Mouse (Mus musculus): ENCODE data around the gene Kcnj10. TPM values are rescaled to one million over a fixed set of nuclear protein-coding genes. Genes with fewer than 3 reads are reported as not detected.
A peak's percentile ranks its signal among the peaks of the same experiment; 100 is the strongest.

The Kcnj10 gene
- polyA plus RNA-seq, 1 experiment from 2014 or later, result 0.05 TPM

DNA sequence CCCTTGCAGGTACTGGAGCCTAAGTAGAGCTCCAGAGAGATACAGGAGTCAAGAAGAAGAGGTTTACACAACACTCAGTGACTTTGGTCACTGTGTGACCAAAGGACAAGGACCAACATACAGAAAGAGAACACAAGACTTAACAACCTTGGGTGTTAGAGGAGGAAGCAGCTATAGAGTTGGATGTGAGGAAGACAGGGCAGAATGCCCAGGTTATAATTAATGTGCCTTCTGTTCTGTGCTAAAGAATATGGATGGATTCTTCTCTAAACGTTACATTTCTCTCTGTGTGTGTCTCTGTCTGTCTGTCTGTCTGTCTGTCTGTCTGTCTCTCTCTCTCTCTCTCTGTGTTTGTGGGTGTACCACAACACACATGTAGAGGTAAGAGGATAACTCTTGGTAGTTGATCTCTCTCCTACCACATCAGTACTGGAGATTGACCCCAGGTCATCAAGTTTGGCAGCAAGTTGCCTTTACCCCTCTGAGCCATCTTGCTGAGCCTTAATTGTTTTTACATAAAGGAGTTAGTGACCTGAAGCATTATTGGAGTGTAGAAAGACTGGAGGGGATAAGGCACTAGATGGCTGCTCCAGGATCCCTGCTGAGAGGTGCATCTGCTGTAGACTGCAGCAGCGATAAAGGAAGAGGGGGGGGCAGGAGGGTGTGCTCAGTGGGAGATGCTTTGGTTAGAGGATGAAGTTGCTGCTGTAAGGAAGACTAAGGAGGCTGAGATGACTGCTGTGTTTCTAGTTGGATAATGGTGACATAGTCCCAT is 3.4 kb upstream of the Kcnj10 start:
- peaks cover 46% of the 10 kb centered on the region for H3K27me3 ChIP-seq
- no peak overlapping the region for H3K4me3 ChIP-seq
- 36% methylated on average over 2 of the region's 2 CpGs for WGBS
- H3K27ac ChIP-seq, result no peak overlapping the region
- ATAC-seq (ENCODE audit: insufficient number of reproducible peaks, low FRiP score, low TSS enrichment, low read depth), result no peak
- H3K9me3 ChIP-seq, result no peaks in the 10 kb centered on the region
- H3K4me2 ChIP-seq, result no peak overlapping the region
- H3K36me3 ChIP-seq, result no peaks in the 10 kb centered on the region
- no peak overlapping the region for H3K9ac ChIP-seq
- peaks cover 10% of the 10 kb centered on the region for H3K4me1 ChIP-seq

DNA sequence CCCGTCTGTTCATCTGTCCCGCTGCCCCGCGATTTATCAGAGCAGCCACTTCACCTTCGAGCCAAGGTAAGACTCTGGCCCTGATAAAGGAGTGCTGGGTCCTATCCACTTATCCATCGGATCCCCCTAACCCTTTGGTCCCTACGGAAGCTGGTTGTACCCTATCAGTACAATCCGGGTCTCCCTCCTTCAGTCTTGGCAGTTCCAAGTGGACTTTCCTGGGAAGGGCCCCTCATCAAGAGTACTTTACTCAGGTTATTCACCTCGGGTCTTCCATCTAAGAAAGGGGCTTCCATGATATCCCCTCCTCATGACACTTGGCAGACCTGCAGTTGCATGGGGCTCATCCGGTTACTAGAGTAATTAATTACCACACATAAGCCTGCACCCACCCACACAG is 376 bp downstream of the Kcnj10 start:
- no peak overlapping the region; the same call in 1 of the 2 replicates for H3K9ac ChIP-seq
- H3K4me2 ChIP-seq, result peak overlapping the region; percentile 67
- H3K4me1 ChIP-seq, result peaks cover 10% of the 10 kb centered on the region
- peak overlapping the region; percentile 38 for H3K4me3 ChIP-seq
- peaks cover 45% of the 10 kb centered on the region for H3K27me3 ChIP-seq
- no peaks in the 10 kb centered on the region for H3K36me3 ChIP-seq
- H3K27ac ChIP-seq, result no peak overlapping the region
- 19% methylated on average over 10 of the region's 10 CpGs for WGBS
- no peaks in the 10 kb centered on the region for H3K9me3 ChIP-seq
- ATAC-seq (ENCODE audit: insufficient number of reproducible peaks, low FRiP score, low TSS enrichment, low read depth), result no peak

DNA sequence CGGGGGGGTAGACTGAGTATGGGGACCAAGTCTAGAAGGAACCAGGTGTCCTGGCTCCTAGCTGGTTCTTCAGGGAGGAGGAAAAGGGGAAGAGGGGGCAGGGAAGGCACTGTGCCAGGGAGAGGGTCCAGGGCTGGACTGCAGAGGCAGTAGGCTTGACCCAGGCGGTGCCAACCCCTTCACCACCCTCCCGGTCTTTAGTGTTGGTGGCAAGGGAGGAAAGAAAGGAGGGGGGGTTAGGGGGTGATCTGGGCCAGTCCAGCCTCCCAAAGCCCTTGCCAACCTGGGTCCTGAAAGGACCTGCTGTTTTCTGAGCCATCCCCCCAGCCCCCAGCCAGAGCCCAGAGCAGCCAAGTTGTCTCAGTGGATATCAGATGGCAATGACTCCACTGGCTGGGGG is 1.7 kb downstream of the Kcnj10 start:
- Histone ChIP-seq H3K27me3 (peaks cover 45% of the 10 kb centered on the region), H3K9me3 (no peaks in the 10 kb centered on the region), H3K27ac (no peak overlapping the region), H3K4me1 (peaks cover 10% of the 10 kb centered on the region), H3K4me3 (no peak overlapping the region), H3K36me3 (no peaks in the 10 kb centered on the region), H3K4me2 (no peak overlapping the region), H3K9ac (no peak overlapping the region)
- 73% methylated on average over 3 of the region's 3 CpGs for WGBS
- ATAC-seq (ENCODE audit: insufficient number of reproducible peaks, low FRiP score, low TSS enrichment, low read depth), result no peak

DNA sequence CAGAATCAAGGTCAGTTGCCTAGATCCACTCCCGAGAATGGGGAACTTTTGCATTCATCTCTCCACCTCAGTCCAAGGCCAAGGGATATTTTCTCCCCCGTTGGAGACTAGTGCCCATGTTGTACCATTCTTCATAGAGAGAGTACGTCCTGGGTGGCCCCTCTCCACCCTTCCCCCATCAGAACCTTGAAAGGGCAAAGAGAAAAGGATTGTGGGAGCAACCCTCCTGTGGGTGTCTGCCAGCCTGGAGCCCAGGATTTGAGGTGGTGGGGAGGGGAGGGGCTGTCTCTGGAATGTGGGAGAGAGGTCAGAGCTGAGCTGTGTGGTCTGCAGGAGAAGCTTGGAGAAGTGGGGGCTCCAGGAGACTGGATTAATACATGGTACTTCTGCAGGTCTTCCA is 2.9 kb downstream of the Kcnj10 start:
- H3K27ac ChIP-seq, result no peak overlapping the region
- H3K4me3 ChIP-seq, result no peak overlapping the region
- H3K27me3 ChIP-seq, result peaks cover 36% of the 10 kb centered on the region
- WGBS, result 57% methylated on average over 3 of the region's 3 CpGs
- no peak overlapping the region for H3K4me2 ChIP-seq
- H3K9ac ChIP-seq, result no peak overlapping the region
- H3K4me1 ChIP-seq, result peaks cover 10% of the 10 kb centered on the region
- no peaks in the 10 kb centered on the region for H3K36me3 ChIP-seq
- H3K9me3 ChIP-seq, result no peaks in the 10 kb centered on the region
- no peak for ATAC-seq (ENCODE audit: insufficient number of reproducible peaks, low FRiP score, low TSS enrichment, low read depth)

DNA sequence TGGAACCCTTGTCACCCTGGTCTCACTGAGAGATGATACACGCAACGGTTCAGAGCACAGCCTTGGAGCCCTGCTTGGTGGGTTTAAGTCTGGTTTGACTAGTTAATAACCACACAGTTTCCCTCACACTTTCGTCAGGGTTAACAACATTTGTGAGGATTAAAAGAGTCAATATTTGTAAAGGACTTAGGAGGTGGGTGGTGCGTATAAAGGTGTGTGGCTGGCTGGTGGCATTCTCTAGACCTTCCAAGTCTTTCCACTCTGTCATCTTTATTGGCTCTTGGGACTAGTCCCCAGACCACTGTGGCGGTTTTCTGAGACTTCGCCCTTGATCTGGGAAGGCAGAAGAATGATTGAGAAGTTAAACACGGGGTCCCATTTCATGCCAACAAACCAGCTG is 3.8 kb downstream of the Kcnj10 start:
- H3K36me3 ChIP-seq, result no peaks in the 10 kb centered on the region
- peaks cover 36% of the 10 kb centered on the region for H3K27me3 ChIP-seq
- H3K4me2 ChIP-seq, result no peak overlapping the region
- no peak for ATAC-seq (ENCODE audit: insufficient number of reproducible peaks, low FRiP score, low TSS enrichment, low read depth)
- peaks cover 10% of the 10 kb centered on the region for H3K4me1 ChIP-seq
- no peak overlapping the region for H3K9ac ChIP-seq
- no peak overlapping the region for H3K27ac ChIP-seq
- H3K9me3 ChIP-seq, result no peaks in the 10 kb centered on the region
- H3K4me3 ChIP-seq, result no peak overlapping the region
- WGBS, result 74% methylated on average over 7 of the region's 7 CpGs

DNA sequence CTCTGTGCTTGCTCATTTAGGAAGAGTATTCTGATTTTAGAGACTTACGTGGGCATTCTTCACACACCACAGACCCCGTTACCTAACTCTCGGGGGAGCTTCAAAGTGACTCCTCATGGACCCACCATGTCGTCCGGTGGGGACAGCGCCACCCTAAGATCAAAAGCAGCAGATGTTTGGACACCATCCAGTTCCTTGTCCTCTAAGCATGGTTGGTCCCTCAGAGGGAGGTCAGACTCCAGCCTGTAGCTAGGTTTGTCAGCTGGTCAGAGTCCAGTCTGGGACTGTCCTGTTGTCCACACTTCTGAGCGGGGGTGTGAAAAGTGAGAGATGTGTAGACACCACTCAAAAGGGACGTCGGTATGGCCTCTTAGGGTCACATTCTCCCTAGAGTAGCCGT is 5.7 kb downstream of the Kcnj10 start:
- no peak overlapping the region for H3K9ac ChIP-seq
- peaks cover 31% of the 10 kb centered on the region for H3K27me3 ChIP-seq
- WGBS, result 71% methylated on average over 10 of the region's 10 CpGs
- ATAC-seq (ENCODE audit: insufficient number of reproducible peaks, low FRiP score, low TSS enrichment, low read depth), result no peak
- H3K4me2 ChIP-seq, result no peak overlapping the region
- H3K36me3 ChIP-seq, result no peaks in the 10 kb centered on the region
- H3K4me1 ChIP-seq, result peaks cover 5% of the 10 kb centered on the region; the same call in 1 of the 2 replicates
- no peak overlapping the region for H3K4me3 ChIP-seq
- H3K9me3 ChIP-seq, result no peaks in the 10 kb centered on the region
- H3K27ac ChIP-seq, result no peak overlapping the region

DNA sequence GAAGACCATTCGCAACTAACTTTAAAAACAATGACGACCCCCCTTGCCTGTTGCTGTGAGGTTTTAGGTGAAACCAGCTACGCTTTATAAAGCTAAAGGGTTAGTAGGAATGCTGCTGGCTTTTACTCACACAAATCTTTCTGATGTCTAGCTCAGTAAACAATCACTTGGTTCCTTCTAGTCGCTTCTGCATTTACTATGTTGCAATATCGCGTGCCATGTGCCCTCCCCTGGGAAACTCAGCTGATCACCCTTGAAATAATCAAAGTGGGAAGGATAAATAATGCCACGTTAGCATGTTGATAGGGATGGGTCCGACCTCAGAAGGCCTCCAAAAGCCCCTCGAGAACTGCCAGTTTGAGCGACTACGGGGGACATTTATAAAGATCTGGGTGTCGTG is 6.4 kb downstream of the Kcnj10 start:
- Histone ChIP-seq H3K9me3 (no peaks in the 10 kb centered on the region), H3K27ac (no peak overlapping the region), H3K9ac (no peak overlapping the region), H3K27me3 (peaks cover 24% of the 10 kb centered on the region), H3K4me2 (no peak overlapping the region), H3K4me3 (no peak overlapping the region), H3K4me1 (peaks cover 5% of the 10 kb centered on the region; the same call in 1 of the 2 replicates), H3K36me3 (no peaks in the 10 kb centered on the region)
- WGBS, result 87% methylated on average over 12 of the region's 12 CpGs
- no peak for ATAC-seq (ENCODE audit: insufficient number of reproducible peaks, low FRiP score, low TSS enrichment, low read depth)

DNA sequence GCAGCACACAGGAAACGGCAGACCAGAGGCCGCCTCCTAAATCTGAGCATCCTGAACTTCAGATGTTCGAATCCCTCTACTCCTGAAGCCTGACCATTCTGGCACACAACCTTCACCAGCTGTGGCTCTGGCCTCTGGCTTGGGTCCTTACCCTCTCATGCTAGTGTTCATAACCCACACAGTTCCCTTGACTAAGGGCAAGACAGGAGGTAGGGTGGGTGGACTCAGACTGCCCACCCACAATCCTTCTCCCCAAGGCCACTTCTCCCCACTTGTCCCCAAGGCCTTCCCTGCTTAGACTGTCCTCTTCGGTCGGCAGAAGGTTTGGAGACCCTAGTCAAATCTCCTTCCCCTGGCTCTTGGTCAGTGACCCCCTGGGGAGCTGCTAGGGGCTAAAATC is 8.5 kb downstream of the Kcnj10 start:
- ATAC-seq (ENCODE audit: insufficient number of reproducible peaks, low FRiP score, low TSS enrichment, low read depth), result no peak
- no peaks in the 10 kb centered on the region for H3K9me3 ChIP-seq
- no peak overlapping the region for H3K4me3 ChIP-seq
- H3K27ac ChIP-seq, result no peak overlapping the region
- peaks cover 5% of the 10 kb centered on the region; the same call in 1 of the 2 replicates for H3K4me1 ChIP-seq
- H3K4me2 ChIP-seq, result no peak overlapping the region
- 74% methylated on average over 5 of the region's 5 CpGs for WGBS
- H3K27me3 ChIP-seq, result peaks cover 17% of the 10 kb centered on the region
- no peak overlapping the region for H3K9ac ChIP-seq
- H3K36me3 ChIP-seq, result no peaks in the 10 kb centered on the region

DNA sequence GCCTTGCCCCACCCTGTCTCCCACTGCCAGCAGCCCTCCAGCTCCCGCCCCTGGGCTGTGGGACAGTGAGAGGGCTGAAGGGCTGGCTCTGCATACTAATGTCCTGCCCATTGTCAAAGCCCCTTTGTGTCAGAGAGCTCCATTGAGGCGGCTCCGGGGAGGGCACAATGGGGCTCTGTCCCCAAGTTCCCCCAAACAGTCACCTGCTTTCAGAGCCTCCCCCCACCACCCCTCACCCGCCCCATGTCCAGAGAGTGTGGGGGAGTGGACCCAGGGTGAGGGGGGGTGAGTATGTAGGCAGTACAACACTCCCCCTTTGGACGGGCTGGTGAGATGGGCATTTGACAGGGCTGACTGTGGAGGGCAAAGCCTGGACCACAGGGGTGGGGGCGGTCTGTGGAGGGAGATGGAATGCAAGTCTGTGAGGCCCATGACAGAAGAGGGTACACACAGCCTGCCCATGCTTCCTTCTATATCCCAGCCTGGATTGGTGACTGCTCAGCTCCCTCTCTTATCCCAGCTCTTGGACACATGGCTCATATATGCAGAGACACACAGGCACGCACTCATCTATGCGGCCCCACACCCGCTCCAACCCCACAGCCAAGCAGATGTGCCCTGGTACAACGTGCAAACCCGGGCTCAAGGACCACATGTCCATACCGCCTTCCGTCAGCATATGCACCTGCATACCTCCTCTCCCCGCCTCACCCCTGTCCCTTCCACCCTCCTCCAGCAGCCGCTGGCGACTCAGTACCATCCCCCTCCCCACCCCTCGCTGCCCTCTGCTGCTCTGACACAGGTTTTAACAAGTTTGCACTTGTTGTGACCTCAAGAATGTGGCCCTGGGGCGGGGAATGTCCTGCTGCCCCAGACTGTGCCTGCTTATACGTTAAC is 9.2 kb downstream of the Kcnj10 start:
- Histone ChIP-seq H3K4me1 (peaks cover 5% of the 10 kb centered on the region; the same call in 1 of the 2 replicates), H3K27ac (no peak overlapping the region), H3K4me2 (no peak overlapping the region), H3K36me3 (no peaks in the 10 kb centered on the region), H3K4me3 (no peak overlapping the region), H3K9ac (no peak overlapping the region), H3K9me3 (no peaks in the 10 kb centered on the region), H3K27me3 (peaks cover 17% of the 10 kb centered on the region)
- peak; percentile 59 for ATAC-seq (ENCODE audit: insufficient number of reproducible peaks, low FRiP score, low TSS enrichment, low read depth)
- 15% methylated on average over 18 of the region's 19 CpGs for WGBS

DNA sequence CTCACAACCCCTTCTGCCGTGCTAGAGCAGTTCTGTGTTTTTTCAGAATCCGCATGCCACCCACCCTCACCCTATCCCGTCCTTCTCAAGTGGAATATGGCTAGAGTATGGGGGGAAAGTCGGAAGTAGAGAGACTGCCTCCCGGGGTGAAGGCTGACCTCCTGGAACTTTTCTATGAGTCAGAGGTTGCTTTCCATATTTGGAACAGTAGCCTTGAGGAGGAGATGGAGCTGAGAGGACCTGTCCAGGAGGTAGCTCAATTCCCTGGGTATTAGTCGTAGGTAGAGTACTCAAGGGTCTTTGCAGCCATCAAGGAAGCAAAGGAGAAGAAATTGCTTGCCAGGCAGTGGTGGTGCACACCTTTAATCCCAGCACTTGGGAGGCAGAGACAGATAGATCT is 11.0 kb downstream of the Kcnj10 start:
- H3K27ac ChIP-seq, result no peak overlapping the region
- no peak overlapping the region for H3K9ac ChIP-seq
- H3K36me3 ChIP-seq, result no peaks in the 10 kb centered on the region
- H3K4me1 ChIP-seq, result peaks cover 5% of the 10 kb centered on the region; the same call in 1 of the 2 replicates
- 72% methylated on average over 6 of the region's 6 CpGs for WGBS
- H3K9me3 ChIP-seq, result no peaks in the 10 kb centered on the region
- peaks cover 19% of the 10 kb centered on the region for H3K27me3 ChIP-seq
- ATAC-seq (ENCODE audit: insufficient number of reproducible peaks, low FRiP score, low TSS enrichment, low read depth), result no peak
- H3K4me2 ChIP-seq, result no peak overlapping the region
- no peak overlapping the region for H3K4me3 ChIP-seq

DNA sequence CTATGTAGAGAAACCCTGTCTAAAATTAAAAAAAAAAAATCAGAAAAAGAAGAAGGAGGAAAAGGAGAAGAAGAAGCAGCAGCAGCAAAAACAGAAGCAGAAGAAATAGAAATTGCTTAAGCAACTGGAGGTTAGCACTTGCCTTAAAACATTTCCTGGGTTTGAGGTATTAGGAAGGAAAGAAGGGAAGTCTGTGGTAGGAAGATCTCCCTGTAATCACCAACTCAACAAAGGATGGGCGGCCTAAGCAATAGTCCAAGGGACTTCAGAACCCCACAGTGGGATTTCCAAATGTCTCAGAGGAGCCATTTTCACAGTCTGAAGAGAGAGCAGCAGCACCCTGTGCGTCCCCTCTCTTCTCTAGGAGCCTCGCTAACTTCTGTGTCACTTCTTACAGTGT is 11.4 kb downstream of the Kcnj10 start:
- Histone ChIP-seq H3K9me3 (no peaks in the 10 kb centered on the region), H3K27ac (no peak overlapping the region), H3K4me1 (peaks cover 5% of the 10 kb centered on the region; the same call in 1 of the 2 replicates), H3K4me3 (no peak overlapping the region), H3K9ac (no peak overlapping the region), H3K36me3 (no peaks in the 10 kb centered on the region), H3K27me3 (peaks cover 19% of the 10 kb centered on the region), H3K4me2 (no peak overlapping the region)
- 86% methylated on average over 3 of the region's 3 CpGs for WGBS
- no peak for ATAC-seq (ENCODE audit: insufficient number of reproducible peaks, low FRiP score, low TSS enrichment, low read depth)

DNA sequence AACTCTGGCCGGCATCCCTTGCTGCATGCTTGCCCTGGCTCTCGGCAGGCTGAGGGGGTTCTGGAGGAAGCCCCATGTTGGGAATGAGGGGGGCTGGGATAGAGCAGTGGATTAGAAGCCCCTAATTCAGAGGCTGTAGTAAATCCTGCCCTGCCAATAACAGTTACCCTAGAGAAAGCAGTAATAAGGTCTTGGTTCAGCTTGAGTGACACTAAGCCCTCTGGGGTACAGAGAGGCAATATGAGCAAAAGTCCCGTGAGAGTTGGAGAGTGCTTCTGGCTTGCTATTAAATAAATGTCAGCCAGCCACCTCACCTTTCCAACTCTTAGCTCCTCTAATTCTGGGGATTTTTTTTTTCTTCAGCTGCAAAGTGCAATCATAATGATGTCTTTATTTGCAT is 14.3 kb downstream of the Kcnj10 start:
- Histone ChIP-seq H3K27ac (no peak overlapping the region), H3K9ac (no peak overlapping the region), H3K9me3 (no peaks in the 10 kb centered on the region), H3K27me3 (peaks cover 12% of the 10 kb centered on the region), H3K4me1 (peaks cover 4% of the 10 kb centered on the region; the same call in 1 of the 2 replicates), H3K36me3 (no peaks in the 10 kb centered on the region), H3K4me2 (no peak overlapping the region), H3K4me3 (no peak overlapping the region)
- 40% methylated on average over 3 of the region's 3 CpGs for WGBS
- no peak for ATAC-seq (ENCODE audit: insufficient number of reproducible peaks, low FRiP score, low TSS enrichment, low read depth)

Data from limb, embryonic 15.5 days (tissue).